Mouse (Mus musculus) forebrain, postnatal 0 days (tissue): ENCODE data around the gene Ankrd39. TPM values are rescaled to one million over a fixed set of nuclear protein-coding genes. Genes with fewer than 3 reads are reported as not detected.
"Not testable (repeated sequence)": the region's sequence is repeated elsewhere in the genome, so short reads cannot be mapped to it uniquely, and the experiment has no call there.

Source experiments
- ATAC-seq: fragments of 200-750 bp; cut with Nextera tagmentation; 2 replicates; pipeline ENCODE4 v1.8.0; 2017; ENCODE audit warnings: mild to moderate bottlenecking, moderate library complexity
- DNase-seq: peaks from one replicate; pipeline ENCODE4 v3.0.0-alpha.2; 2015
- H3K27ac ChIP-seq: fragments of 300-500 bp; sonication (generic); 2 replicates; pipeline ENCODE4 v1.5.1; 2014; ENCODE audit warnings: low read depth, mild to moderate bottlenecking, antibody characterized with exemption, low read length, moderate library complexity, mixed read lengths
- H3K27me3 ChIP-seq: fragments of 300-500 bp; sonication (generic); 2 replicates; pipeline ENCODE4 v1.6.1; 2014; ENCODE audit warnings: mild to moderate bottlenecking, low read length, mixed read lengths; ENCODE audit not compliant: insufficient read depth
- H3K36me3 ChIP-seq: fragments of 300-500 bp; sonication (generic); 2 replicates; pipeline ENCODE4 v1.6.1; 2014; ENCODE audit warnings: mild to moderate bottlenecking, moderate library complexity; ENCODE audit not compliant: insufficient read depth
- H3K4me1 ChIP-seq: fragments of 300-500 bp; sonication (generic); 2 replicates; pipeline ENCODE4 v1.6.1; 2014; ENCODE audit warnings: antibody characterized with exemption; ENCODE audit not compliant: insufficient read depth
- H3K4me2 ChIP-seq: fragments of 300-500 bp; sonication (generic); 2 replicates; pipeline ENCODE4 v1.6.1; 2014; ENCODE audit warnings: low read depth, mild to moderate bottlenecking, moderate library complexity
- H3K4me3 ChIP-seq: fragments of 300-500 bp; sonication (generic); 2 replicates; pipeline ENCODE4 v1.5.1; 2014; ENCODE audit warnings: low read depth, low read length, mixed read lengths
- H3K9ac ChIP-seq: fragments of 300-500 bp; sonication (generic); 2 replicates; pipeline ENCODE4 v1.6.1; 2014; ENCODE audit warnings: mild to moderate bottlenecking
- H3K9me3 ChIP-seq: fragments of 300-500 bp; sonication (generic); 2 replicates; pipeline ENCODE4 v1.6.1; 2016; ENCODE audit warnings: low read length
- CTCF ChIP-seq: sonication (generic); IDR thresholded peaks from 2 replicates; pipeline ENCODE4 v1.5.1; 2016; ENCODE audit warnings: antibody characterized with exemption, control low read depth, low read depth
- WGBS: fragments of 180-500 bp; shearing (Covaris S2); extraction: QIAGEN DNeasy Blood & Tissue Kit; methylation state at CpG from one replicate; pipeline ENCODE4 v1.1.7; 2014; 5-methylcytosine and 5-hydroxymethylcytosine counted together
- polyA plus RNA-seq: library from polyadenylated mRNA; unstranded; fragments of >200 nt; fragmentation: Nextera tagmentation; extraction: Ambion mirVana; gene quantifications from 2 replicates; pipeline ENCODE4 v1.2.1, GENCODE M21; 2015
- total RNA-seq: library from RNA; depleted of rRNA; stranded (reverse); fragments of >200 nt; gene quantifications from 2 replicates; pipeline ENCODE4 v1.2.3, GENCODE M21; 2014

The Ankrd39 gene
- total and polyA plus RNA-seq, 2 experiments from 2014 or later = 23.6 to 25.5 TPM

- 79% methylated on average over 4 of the region's 4 CpGs for WGBS
- no peak for ATAC-seq
- no peak for TF ChIP-seq CTCF
- Histone ChIP-seq H3K4me1 (no peaks in the 10 kb centered on the region), H3K27ac (no peak overlapping the region), H3K9ac (no peak overlapping the region), H3K4me2 (no peak overlapping the region), H3K27me3 (no peaks in the 10 kb centered on the region), H3K4me3 (no peak overlapping the region), H3K9me3 (no peaks in the 10 kb centered on the region), H3K36me3 (peaks cover 16% of the 10 kb centered on the region)
- DNase-seq = no peak
Observed at GRCm38 (mm10) chr1:36538727-36539126, 8.5 kb downstream of the Ankrd39 start.

- not testable (repeated sequence) for H3K4me1 ChIP-seq, H3K9ac ChIP-seq, DNase-seq, H3K9me3 ChIP-seq, H3K4me3 ChIP-seq, ATAC-seq, H3K4me2 ChIP-seq, H3K27me3 ChIP-seq, H3K27ac ChIP-seq
- WGBS = 97% methylated on average over 9 of the region's 9 CpGs
- H3K36me3 ChIP-seq = peaks cover 14% of the 10 kb centered on the region
Observed at GRCm38 (mm10) chr1:36536783-36537182, 10.5 kb downstream of the Ankrd39 start, which contains the start of gene Ankrd23. Gene Ankrd23 (minus strand): TSS chr1:36536883.

GRCm38 (mm10) chr1:36536397-36536728, 10.9 kb downstream of the Ankrd39 start:
- no peak for TF ChIP-seq CTCF
- H3K4me3 ChIP-seq = no peak overlapping the region
- DNase-seq (no peak), ATAC-seq (no peak)
- H3K27ac ChIP-seq = no peak overlapping the region
- 86% methylated on average over 8 of the region's 8 CpGs for WGBS
- no peak overlapping the region for H3K4me2 ChIP-seq
- H3K4me1 ChIP-seq = no peaks in the 10 kb centered on the region
- no peaks in the 10 kb centered on the region for H3K27me3 ChIP-seq
- no peak overlapping the region for H3K9ac ChIP-seq
- H3K36me3 ChIP-seq = peaks cover 10% of the 10 kb centered on the region
- no peaks in the 10 kb centered on the region for H3K9me3 ChIP-seq

GRCm38 (mm10) chr1:36535477-36536396, 11.5 kb downstream of the Ankrd39 start:
- WGBS = 82% methylated on average over 11 of the region's 11 CpGs
- no peak overlapping the region for H3K9ac ChIP-seq
- H3K4me2 ChIP-seq = no peak overlapping the region
- no peak for TF ChIP-seq CTCF
- H3K27ac ChIP-seq = no peak overlapping the region
- no peak for ATAC-seq
- no peak for DNase-seq
- H3K9me3 ChIP-seq = no peaks in the 10 kb centered on the region
- no peaks in the 10 kb centered on the region for H3K27me3 ChIP-seq
- H3K4me1 ChIP-seq = no peaks in the 10 kb centered on the region
- H3K36me3 ChIP-seq = peaks cover 7% of the 10 kb centered on the region
- no peak overlapping the region for H3K4me3 ChIP-seq

- Histone ChIP-seq H3K27me3 (no peaks in the 10 kb centered on the region), H3K4me3 (no peak overlapping the region), H3K9me3 (no peaks in the 10 kb centered on the region), H3K4me2 (no peak overlapping the region), H3K9ac (no peak overlapping the region), H3K27ac (no peak overlapping the region), H3K36me3 (peaks cover 6% of the 10 kb centered on the region; the same call in 1 of the 2 replicates), H3K4me1 (no peaks in the 10 kb centered on the region)
- no peak for ATAC-seq
- no peak for TF ChIP-seq CTCF
- 84% methylated on average over 6 of the region's 6 CpGs for WGBS
- no peak for DNase-seq
Observed at GRCm38 (mm10) chr1:36534595-36535058, 12.6 kb downstream of the Ankrd39 start.

- DNase-seq (no peak), ATAC-seq (no peak)
- Histone ChIP-seq H3K4me1 (no peaks in the 10 kb centered on the region), H3K36me3 (peaks cover 6% of the 10 kb centered on the region; the same call in 1 of the 2 replicates), H3K27me3 (no peaks in the 10 kb centered on the region), H3K4me3 (no peak overlapping the region), H3K27ac (no peak overlapping the region), H3K9ac (no peak overlapping the region), H3K4me2 (no peak overlapping the region), H3K9me3 (no peaks in the 10 kb centered on the region)
- TF ChIP-seq CTCF = no peak
- WGBS = 88% methylated on average over 6 of the region's 6 CpGs
Observed at GRCm38 (mm10) chr1:36533546-36533945, 13.7 kb downstream of the Ankrd39 start.

GRCm38 (mm10) chr1:36531461-36531860, 15.8 kb downstream of the Ankrd39 start:
- Histone ChIP-seq H3K4me3 (no peak overlapping the region), H3K36me3 (peaks cover 6% of the 10 kb centered on the region; the same call in 1 of the 2 replicates), H3K9ac (no peak overlapping the region), H3K27ac (no peak overlapping the region), H3K9me3 (no peaks in the 10 kb centered on the region), H3K4me2 (no peak overlapping the region), H3K27me3 (no peaks in the 10 kb centered on the region), H3K4me1 (no peaks in the 10 kb centered on the region)
- DNase-seq (no peak), ATAC-seq (no peak)
- 88% methylated on average over 12 of the region's 12 CpGs for WGBS
- no peak for TF ChIP-seq CTCF
